Mouse (Mus musculus) G1E (cell line): ENCODE measurements around the gene Mkrn1. TPM values are rescaled to one million over a fixed set of nuclear protein-coding genes. Genes with fewer than 3 reads are reported as not detected.

Experiments
- ATAC-seq: 2 replicates; pipeline ENCODE4 v1.8.0; 2016; ENCODE audit warnings: mild to moderate bottlenecking; ENCODE audit not compliant: insufficient number of reproducible peaks, poor library complexity, low FRiP score, severe bottlenecking; ENCODE audit errors: extremely low read depth
- DNase-seq: peaks from one replicate; pipeline ENCODE4 v3.0.0; 2012; ENCODE audit warnings: low spot score
- H3K27me3 ChIP-seq: 2 replicates; pipeline ENCODE4 v1.6.1; 2012; ENCODE audit warnings: mild to moderate bottlenecking, low read length, inconsistent platforms; ENCODE audit not compliant: insufficient read depth
- H3K36me3 ChIP-seq: replicated peaks from 2 replicates; pipeline ENCODE3; 2012; ENCODE audit warnings: mild to moderate bottlenecking, inconsistent platforms
- H3K4me1 ChIP-seq: 2 replicates; pipeline ENCODE4 v1.6.1; 2012; ENCODE audit warnings: low read depth, low read length, inconsistent platforms, mixed read lengths; ENCODE audit not compliant: insufficient read depth
- H3K4me3 ChIP-seq: 2 replicates; pipeline ENCODE4 v1.5.1; 2012; ENCODE audit warnings: low read depth, mild to moderate bottlenecking, inconsistent platforms, low read length, moderate library complexity, mixed read lengths
- H3K9me3 ChIP-seq: replicated peaks from 2 replicates; pipeline ENCODE4 v1.6.1; 2012; ENCODE audit warnings: inconsistent platforms
- CTCF ChIP-seq: IDR thresholded peaks from 2 replicates; pipeline ENCODE4 v1.5.1; 2012; ENCODE audit warnings: low read depth, low read length, inconsistent platforms, mixed read lengths
- GATA1 ChIP-seq: IDR thresholded peaks from 2 replicates; pipeline ENCODE4 v1.6.1; 2012; ENCODE audit warnings: borderline replicate concordance, low read length, inconsistent platforms, mixed read lengths
- GATA2 ChIP-seq: IDR thresholded peaks from 2 replicates; pipeline ENCODE4 v1.6.1; 2012; ENCODE audit warnings: low read depth, low read length, inconsistent platforms, borderline replicate concordance
- POLR2AphosphoS5 ChIP-seq: IDR thresholded peaks from 2 replicates; pipeline ENCODE4 v1.6.1; 2012; ENCODE audit warnings: low read depth, low read length, inconsistent platforms; ENCODE audit not compliant: insufficient replicate concordance
- TAL1 ChIP-seq: conservative IDR thresholded peaks from 2 replicates; pipeline ENCODE4 v1.6.1; 2012; ENCODE audit warnings: low read depth, low read length, inconsistent platforms, mixed read lengths
- polyA plus RNA-seq: library from polyadenylated mRNA; stranded (reverse); fragments of >175 nt; gene quantifications from 2 replicates; pipeline ENCODE4 v1.2.3, GENCODE M21; 2012
- total RNA-seq, 2 experiments: library from RNA; stranded (forward) in 1 of 2; stranded (reverse) in 1 of 2; fragments of 200-1000 nt in 1 of 2; fragments of >200 nt in 1 of 2; fragmentation: Nextera tagmentation in 1 of 2; gene quantifications; 2 replicates each; pipeline ENCODE4 v1.2.3; 2014 to 2017

Gene Mkrn1
- total and polyA plus RNA-seq, 3 experiments: 45.4 to 60.5 (median 59.5) TPM

DNA sequence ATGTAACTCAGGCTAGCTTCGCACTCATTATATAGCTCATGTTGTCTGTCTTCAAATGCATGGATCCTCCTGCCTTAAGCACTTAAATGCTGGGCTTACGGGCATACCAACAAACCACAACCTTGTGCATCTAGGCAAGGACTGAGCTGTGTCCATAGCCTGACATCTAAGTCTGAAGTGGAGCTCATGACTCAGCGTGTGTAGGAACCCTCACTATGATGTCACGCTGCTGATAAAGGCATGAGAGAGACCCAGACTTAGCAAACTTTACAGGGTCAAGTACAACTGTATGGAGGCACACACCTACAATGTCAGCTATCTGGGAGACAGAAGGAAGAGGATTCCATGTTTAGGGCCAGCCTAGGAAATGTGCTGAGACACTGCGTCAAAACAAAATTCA, 13.8 kb downstream of the Mkrn1 start:
- H3K4me1 ChIP-seq: peaks cover 5% of the 10 kb centered on the region; the same call in 1 of the 2 replicates
- no peak for DNase-seq
- H3K4me3 ChIP-seq: no peak overlapping the region
- H3K36me3 ChIP-seq: peaks cover 80% of the 10 kb centered on the region
- no peaks in the 10 kb centered on the region for H3K9me3 ChIP-seq
- TF ChIP-seq POLR2AphosphoS5: no peak
- no peak for TF ChIP-seq GATA2
- no peak for TF ChIP-seq TAL1
- no peak for TF ChIP-seq GATA1
- no peak for TF ChIP-seq CTCF
- ATAC-seq: no peak; the same call in none of the 2 replicates
- H3K27me3 ChIP-seq: no peaks in the 10 kb centered on the region

DNA sequence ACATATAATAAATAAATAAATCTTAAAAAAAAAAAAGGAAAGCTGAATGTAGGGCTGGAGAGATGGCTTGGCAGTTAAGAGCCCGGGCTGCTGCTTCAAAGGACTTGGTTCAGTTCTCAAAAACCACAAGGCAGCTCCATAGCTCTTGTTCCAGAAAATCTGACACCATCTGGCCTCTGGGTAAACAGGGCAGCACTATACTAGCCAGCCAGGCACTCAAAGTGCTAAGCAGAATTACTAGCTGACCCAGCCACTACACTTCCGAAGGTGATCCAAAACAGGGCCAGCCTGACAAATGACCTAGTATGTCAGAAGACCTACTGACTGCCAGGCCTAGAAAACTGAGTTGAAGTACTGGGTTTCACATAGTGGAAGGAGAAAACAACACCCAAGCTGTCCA, 17.1 kb downstream of the Mkrn1 start:
- ATAC-seq (no peak), DNase-seq (no peak)
- TF ChIP-seq GATA2: no peak
- TF ChIP-seq POLR2AphosphoS5: no peak
- TF ChIP-seq CTCF: no peak
- no peak for TF ChIP-seq TAL1
- TF ChIP-seq GATA1: no peak
- no peaks in the 10 kb centered on the region for H3K9me3 ChIP-seq
- H3K27me3 ChIP-seq: no peaks in the 10 kb centered on the region
- peaks cover 90% of the 10 kb centered on the region for H3K36me3 ChIP-seq
- H3K4me1 ChIP-seq: peaks cover 5% of the 10 kb centered on the region; the same call in 1 of the 2 replicates
- H3K4me3 ChIP-seq: no peak overlapping the region

DNA sequence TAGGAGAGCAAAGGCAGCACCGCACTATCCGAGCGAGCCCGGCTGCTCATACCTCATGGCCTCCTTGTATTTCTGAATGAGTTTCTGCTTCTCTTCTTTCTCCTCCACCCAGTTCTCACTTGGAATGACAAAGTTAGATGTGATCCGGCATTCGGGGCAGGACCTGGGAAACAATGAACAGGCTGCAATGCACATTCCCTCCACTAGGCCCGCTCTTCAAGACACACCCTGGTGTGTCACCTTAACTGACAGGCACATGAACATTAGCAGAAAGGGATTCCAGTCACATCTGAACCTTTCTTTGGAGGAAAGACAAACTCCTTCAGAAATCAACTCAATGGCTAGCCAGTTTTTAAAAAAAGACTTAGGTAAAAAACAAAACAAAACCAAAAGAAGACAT, 19.9 kb downstream of the Mkrn1 start:
- Histone ChIP-seq H3K27me3 (no peaks in the 10 kb centered on the region), H3K4me3 (no peak overlapping the region), H3K36me3 (peaks cover 95% of the 10 kb centered on the region), H3K9me3 (no peaks in the 10 kb centered on the region), H3K4me1 (no peaks in the 10 kb centered on the region)
- TF ChIP-seq TAL1 (no peak), GATA2 (no peak), GATA1 (no peak), CTCF (peak; percentile 30; the same call in 1 of the 2 replicates), POLR2AphosphoS5 (no peak)
- DNase-seq (no peak), ATAC-seq (no peak)

DNA sequence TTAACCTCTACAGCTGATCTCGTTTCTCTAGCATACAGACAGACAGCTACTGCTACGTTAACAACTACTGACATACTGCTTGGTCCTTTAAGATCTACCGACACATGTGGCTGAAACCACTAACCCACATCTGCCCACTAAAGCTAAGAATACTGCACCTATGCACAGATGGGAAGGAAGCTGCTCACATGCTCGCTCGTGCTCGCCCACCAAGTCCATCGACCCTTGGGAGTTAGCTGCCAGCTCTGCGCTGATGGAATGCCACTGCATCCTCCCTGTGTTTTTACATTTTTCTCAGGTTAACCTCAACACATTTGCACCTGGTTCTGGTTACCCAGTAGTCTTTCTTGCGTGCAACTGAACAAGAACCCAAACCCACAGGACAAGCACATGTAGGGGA, 21.9 kb downstream of the Mkrn1 start:
- Histone ChIP-seq H3K36me3 (peaks cover 82% of the 10 kb centered on the region), H3K9me3 (no peaks in the 10 kb centered on the region), H3K27me3 (no peaks in the 10 kb centered on the region), H3K4me3 (no peak overlapping the region), H3K4me1 (no peaks in the 10 kb centered on the region)
- TF ChIP-seq POLR2AphosphoS5 (no peak), GATA1 (no peak), CTCF (no peak), GATA2 (no peak), TAL1 (no peak)
- no peak for DNase-seq
- no peak for ATAC-seq

- DNase-seq: no peak
- no peak for ATAC-seq
- Histone ChIP-seq H3K9me3 (no peaks in the 10 kb centered on the region), H3K36me3 (peaks cover 71% of the 10 kb centered on the region), H3K4me1 (no peaks in the 10 kb centered on the region), H3K4me3 (no peak overlapping the region), H3K27me3 (no peaks in the 10 kb centered on the region)
- no peak for TF ChIP-seq TAL1
- TF ChIP-seq CTCF: no peak
- TF ChIP-seq GATA2: no peak
- no peak for TF ChIP-seq GATA1
- TF ChIP-seq POLR2AphosphoS5: no peak
These were observed 23.2 kb downstream of the Mkrn1 start for GRCm38 (mm10) chr6:39397046-39397445.

- ATAC-seq (no peak), DNase-seq (no peak)
- TF ChIP-seq CTCF: no peak
- TF ChIP-seq GATA2: no peak
- TF ChIP-seq TAL1: no peak
- TF ChIP-seq POLR2AphosphoS5: no peak
- no peak for TF ChIP-seq GATA1
- Histone ChIP-seq H3K4me3 (no peak overlapping the region), H3K36me3 (peaks cover 60% of the 10 kb centered on the region), H3K4me1 (no peaks in the 10 kb centered on the region), H3K9me3 (no peaks in the 10 kb centered on the region), H3K27me3 (no peaks in the 10 kb centered on the region)
These were observed 24.3 kb downstream of the Mkrn1 start for GRCm38 (mm10) chr6:39395916-39396315.

DNA sequence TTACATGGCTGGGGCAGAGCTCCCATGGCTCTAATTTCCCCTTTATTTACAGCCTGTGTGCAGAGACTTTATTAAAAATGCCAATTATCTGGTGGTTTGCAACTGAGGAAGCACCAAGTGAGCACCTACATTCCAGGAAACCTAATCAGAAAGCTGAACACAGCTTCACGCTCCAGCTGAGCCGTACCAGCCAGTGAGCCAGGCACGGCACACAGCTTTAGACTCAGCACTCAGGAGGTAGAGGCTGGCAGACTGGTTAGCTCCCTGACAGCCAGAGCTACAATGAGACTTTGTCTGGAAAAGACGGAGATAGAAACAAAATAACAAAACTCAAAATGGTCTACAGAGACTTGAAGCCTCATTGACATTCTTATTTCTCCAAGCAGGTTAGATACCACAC, 24.8 kb downstream of the Mkrn1 start:
- H3K9me3 ChIP-seq: no peaks in the 10 kb centered on the region
- peaks cover 58% of the 10 kb centered on the region for H3K36me3 ChIP-seq
- H3K4me1 ChIP-seq: no peaks in the 10 kb centered on the region
- no peak for DNase-seq
- no peak overlapping the region for H3K4me3 ChIP-seq
- no peaks in the 10 kb centered on the region for H3K27me3 ChIP-seq
- ATAC-seq: no peak
- TF ChIP-seq GATA2 (no peak), TAL1 (no peak), GATA1 (no peak), POLR2AphosphoS5 (no peak), CTCF (no peak)
